Mouse (Mus musculus): ENCODE data around the gene Il20ra.
"Not testable (repeated sequence)": the region's sequence is repeated elsewhere in the genome, so short reads cannot be mapped to it uniquely, and the experiment has no call there.

Il20ra gene

DNA sequence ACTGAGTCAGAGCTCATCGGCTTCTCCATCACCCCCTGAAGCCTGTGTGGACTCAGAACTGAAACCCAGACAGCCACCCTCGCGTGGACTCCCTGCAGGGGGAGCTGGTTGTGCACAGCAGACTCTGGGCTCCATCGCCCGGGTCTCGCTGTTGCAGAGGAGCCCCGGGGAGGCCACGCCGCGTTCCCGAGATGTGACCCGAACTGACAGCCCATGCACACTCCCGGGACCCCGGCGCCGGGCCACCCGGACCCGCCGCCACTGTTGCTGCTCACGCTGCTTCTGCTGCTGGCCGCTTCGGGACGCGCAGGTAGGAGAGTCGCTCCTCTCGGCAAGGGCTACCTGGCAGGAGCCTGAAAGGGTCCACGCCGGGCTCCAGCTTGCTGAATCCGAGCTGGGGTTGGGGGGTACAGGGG lies at the start of gene Il20ra:
Gene Il20ra, plus strand, starts transcription at position 150 of the 416 bp plus-strand sequence.
- DNase-seq (ENCODE audit: low read depth, low spot score), result peak; percentile 71

GRCm38 (mm10) chr10:19668973-19669372 lies 43.4 kb upstream of the Il20ra start:
- DNase-seq (ENCODE audit: low read depth, low spot score), result no peak

DNA sequence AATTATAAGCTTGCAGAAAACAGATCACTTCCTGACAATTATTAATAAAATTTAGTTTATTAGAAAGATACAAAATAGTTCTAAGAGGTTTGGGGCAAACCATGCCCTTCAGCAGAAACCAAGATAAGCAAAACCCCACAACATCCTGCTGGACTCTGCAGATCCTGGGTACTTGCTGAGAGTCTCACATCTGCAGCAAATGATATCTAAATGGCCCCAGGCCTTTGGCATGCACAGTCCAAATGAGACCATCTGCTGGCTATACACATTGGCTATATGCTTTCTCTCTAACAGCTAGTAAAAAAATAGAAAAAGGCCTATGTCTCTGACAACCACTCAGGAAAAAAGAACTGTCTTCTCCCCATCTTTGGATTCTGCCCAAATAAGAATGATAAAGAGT lies 40.4 kb upstream of the Il20ra start:
- no peak for DNase-seq (ENCODE audit: low read depth, low spot score)

- no peak for DNase-seq (ENCODE audit: low read depth, low spot score)
Observed at GRCm38 (mm10) chr10:19673146-19673545, 39.2 kb upstream of the Il20ra start.

DNA sequence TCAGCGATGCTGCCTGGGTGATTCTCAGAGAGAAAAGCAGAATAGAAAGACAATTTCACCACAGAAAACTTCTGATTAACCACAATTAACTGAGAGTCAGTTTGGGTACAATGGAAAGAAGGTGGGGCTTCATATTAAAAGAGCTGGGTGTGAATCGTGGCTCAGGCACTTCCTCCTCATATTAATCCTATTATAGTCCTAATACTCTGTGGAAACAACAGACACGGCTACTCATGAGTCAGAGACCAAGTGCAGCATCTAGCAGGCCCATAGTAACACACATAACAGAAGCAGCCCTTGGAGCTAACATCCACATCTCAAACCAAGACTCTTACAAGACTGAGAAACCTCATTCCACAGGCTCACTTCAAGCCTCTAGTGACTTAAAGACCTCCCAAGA lies 24.7 kb upstream of the Il20ra start:
- DNase-seq (ENCODE audit: low read depth, low spot score), result no peak

DNA sequence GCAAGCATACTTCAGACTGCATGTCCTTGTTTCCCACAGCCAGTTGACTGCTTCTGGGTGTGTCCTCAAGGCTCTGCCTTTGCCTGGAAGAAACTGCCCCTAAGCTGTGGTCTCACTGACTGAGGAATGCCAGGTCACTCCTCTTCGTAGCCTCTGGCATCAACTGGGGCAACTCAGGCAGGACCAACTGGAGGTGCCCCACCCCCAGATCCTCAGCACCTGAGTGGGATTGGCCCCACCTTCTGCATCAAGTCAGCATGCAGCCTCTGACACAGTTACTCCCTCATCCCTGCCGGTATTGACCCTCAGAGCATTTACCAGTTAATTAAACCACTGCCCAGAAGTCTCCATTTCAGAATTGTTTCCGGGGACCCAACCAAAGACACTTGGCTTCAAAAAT lies 21.1 kb upstream of the Il20ra start:
- no peak for DNase-seq (ENCODE audit: low read depth, low spot score)

- DNase-seq (ENCODE audit: low read depth, low spot score), result peak; percentile 53
Observed at GRCm38 (mm10) chr10:19691771-19692170, 20.6 kb upstream of the Il20ra start.

- DNase-seq (ENCODE audit: low read depth, low spot score), result no peak
Observed at GRCm38 (mm10) chr10:19692332-19692731, 20.0 kb upstream of the Il20ra start.

- peak; percentile 72 for DNase-seq (ENCODE audit: low read depth, low spot score)
Observed at GRCm38 (mm10) chr10:19692988-19693387, 19.4 kb upstream of the Il20ra start.

- peak; percentile 24 for DNase-seq (ENCODE audit: low read depth, low spot score)
Observed at GRCm38 (mm10) chr10:19693629-19694028, 18.7 kb upstream of the Il20ra start.

- no peak for DNase-seq (ENCODE audit: low read depth, low spot score)
Observed at GRCm38 (mm10) chr10:19699331-19699730, 13.0 kb upstream of the Il20ra start.

DNA sequence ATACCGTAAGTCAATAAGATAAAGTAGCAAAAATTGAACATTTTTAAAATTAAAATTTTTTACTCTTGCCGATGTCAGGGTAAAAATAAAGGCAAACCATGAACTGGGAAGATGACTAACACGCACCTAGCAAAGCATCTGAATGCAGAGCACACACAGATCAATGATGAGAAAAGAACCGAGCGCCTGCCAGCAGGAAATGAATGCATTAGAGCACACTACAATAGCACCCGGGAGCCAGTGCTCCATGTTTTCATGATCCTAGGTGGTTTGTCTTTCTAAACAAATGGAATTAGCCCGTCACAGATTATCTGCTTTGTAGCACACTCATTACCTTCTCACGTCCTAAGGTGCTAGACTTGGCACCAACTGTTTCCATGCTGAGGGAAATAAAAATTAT lies 7.9 kb upstream of the Il20ra start:
- no peak for DNase-seq (ENCODE audit: low read depth, low spot score)

GRCm38 (mm10) chr10:19707768-19708167 lies 4.6 kb upstream of the Il20ra start:
- no peak for DNase-seq (ENCODE audit: low read depth, low spot score)

- DNase-seq (ENCODE audit: low read depth, low spot score), result peak; percentile 42
Observed at GRCm38 (mm10) chr10:19708277-19709070, 3.9 kb upstream of the Il20ra start.

DNA sequence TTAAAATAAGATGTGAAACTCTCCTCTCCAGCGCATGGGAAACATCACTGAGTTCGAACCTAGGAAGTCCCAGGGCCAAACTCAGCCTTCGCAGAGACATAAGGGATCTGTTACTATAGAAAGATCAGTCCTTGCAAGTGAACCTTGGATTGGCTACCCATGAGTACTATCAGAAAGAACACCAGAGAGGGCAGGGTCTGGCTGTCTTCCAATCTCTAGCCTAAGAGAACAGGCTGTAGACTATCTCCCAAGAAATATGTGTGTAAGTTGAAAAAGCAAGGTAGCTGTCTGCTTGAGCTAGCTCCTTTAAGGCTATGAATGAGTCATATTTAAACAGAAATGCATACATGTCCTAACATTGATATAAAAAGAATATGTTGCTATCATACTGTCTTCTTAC lies 1.4 kb upstream of the Il20ra start:
- DNase-seq (ENCODE audit: low read depth, low spot score), result no peak

DNA sequence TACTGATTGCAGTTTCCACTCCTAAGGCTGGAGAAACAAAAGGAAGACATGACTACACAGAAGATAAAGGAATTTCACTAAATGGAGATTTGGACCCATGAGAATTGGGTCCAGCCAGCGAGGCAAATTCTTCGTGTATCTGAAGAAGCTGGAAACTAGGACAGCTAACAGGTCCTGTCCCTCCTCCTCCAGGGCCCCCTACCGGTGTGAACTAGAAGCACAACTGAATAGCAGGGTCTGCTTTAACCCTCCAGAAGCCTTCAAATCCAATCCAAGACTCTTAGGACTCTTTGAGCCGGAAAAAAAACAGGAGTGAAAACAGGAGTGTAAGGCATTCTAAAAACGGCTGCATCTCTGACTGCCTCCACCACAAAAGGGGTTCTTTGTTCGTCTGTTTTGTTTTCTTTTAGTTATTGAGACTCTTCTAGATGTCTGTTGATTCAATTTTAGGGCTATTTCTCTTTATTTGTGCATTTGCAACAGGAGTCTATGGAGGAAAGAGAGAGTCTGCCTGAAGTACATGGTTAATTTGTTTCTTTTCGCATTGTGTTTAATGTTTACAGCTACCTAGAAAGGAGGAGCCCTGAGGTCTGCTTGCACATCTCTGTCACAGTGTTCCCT lies 709 bp upstream of the Il20ra start:
- peak; percentile 31 for DNase-seq (ENCODE audit: low read depth, low spot score)

DNA sequence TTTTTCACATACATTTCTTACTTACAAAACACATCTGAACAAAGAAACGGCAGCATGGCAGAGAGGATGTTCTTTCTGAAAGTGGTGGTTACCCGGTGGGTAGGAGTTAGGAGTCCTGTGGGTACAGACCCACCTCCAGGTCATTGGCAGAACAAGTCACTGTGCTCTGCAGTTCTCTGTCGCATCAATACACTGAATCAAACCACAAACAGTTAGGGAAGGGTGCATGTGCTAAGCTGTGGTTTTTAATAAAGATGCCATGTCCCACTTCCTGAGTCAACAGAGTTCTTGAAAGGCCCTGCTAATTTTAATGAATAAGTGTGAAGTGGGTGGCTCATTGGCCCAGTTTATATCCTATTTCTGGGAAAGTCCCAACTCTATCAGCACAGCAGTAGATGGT lies 6.3 kb downstream of the Il20ra start:
- no peak for DNase-seq (ENCODE audit: low read depth, low spot score)

DNA sequence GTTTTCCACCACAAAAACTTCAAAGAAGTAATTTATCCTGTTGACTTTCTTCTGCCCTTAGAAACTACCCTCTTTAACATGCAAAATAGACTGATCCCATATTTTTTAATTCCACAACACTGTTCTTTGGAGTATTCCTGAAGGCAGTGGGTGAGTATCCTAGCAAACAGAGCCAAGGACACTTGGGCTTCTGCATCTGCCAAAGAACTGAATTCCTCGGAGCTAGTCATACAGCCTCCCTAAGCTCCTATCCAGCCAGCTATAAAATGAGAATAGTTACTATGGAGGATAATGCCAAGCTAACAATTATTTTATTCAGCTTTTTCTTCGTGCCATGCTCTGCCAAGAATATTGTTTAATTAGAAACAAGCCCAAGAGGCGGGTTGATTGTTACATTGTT lies 9.9 kb downstream of the Il20ra start:
- DNase-seq (ENCODE audit: low read depth, low spot score), result peak; percentile 31

DNA sequence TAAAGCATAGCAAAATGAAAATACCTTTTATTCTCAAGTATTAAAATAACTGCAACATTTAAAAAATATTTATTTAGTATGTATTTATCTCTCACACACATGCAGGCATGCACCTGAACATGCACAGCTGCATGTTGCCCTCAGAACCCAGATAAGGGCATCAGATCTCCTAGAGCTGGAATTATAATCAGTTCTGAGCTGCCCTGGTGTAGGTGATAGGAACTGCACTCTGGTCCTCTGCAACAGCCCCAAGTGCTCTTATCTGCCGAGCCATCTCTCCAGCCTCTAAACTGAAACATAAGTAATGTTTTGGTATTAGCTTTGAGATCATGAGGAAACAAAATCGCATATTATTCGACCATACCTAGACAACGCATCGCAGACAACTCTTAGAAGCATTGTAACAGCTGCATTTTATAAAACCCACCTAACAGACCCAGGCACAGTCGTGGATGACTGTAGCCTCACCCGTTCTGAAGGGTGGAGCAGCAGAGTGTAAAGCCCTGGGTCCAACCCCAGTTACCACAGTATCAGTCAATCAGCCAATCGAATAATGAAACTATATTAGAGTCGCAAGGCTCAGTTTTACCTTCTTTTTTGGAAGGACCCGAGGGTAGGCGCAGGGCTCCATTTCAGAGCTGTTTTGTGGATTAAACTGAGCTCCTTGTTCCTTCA lies 11.9 kb downstream of the Il20ra start:
- DNase-seq (ENCODE audit: low read depth, low spot score), result no peak

GRCm38 (mm10) chr10:19738442-19738841 lies 26.1 kb downstream of the Il20ra start:
- not testable (repeated sequence) for DNase-seq (ENCODE audit: low read depth, low spot score)

DNA sequence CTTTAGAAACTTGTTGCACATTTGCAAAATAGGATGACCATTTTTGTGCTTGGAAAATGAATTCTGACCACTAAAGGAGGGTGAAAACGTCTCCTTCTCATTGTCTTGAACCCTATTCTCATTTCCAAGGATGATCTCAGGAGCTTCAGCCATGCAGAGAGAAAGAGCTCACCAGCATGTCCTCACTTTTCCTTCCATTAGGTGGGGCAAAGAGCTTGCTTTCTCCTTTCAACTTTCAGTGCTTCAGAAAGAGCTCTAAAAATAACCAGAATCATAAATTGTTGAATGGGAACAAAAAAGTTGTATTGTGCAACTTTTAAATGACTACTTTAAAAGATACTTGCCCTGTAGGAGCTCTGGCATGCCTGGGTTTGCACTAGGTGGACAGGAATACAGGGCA lies 33.3 kb downstream of the Il20ra start:
- peak; percentile 42 for DNase-seq (ENCODE audit: low read depth, low spot score)

DNA sequence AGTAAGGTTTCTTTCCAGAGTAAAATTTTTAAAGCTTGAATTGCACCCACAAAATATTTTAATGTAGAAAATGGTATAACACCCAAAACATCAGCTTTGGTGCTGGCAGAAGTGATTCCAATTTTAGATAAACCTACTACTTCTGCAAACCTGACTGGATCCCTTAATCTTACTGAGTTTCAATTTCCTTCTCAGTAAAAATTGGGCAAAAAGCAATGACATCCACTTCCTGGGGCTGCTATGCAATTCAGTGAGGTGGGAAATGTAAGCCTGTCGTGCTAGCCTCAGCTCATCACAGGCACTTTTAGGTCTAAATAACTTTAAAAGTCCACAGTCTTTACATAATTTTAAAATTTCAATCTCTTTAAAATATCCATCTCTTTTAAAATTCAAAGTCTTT lies 33.8 kb downstream of the Il20ra start:
- DNase-seq (ENCODE audit: low read depth, low spot score), result no peak

- DNase-seq (ENCODE audit: low read depth, low spot score), result no peak
Observed at GRCm38 (mm10) chr10:19747661-19748060, 35.3 kb downstream of the Il20ra start.
